Mouse (Mus musculus): Measurements from ENCODE around the gene Zcwpw1. TPM values are rescaled to one million over a fixed set of nuclear protein-coding genes. Genes with fewer than 3 reads are reported as not detected.

Gene Zcwpw1
- total RNA-seq, 2 experiments from 2014 or later = 1.0 to 12.7 TPM

DNA sequence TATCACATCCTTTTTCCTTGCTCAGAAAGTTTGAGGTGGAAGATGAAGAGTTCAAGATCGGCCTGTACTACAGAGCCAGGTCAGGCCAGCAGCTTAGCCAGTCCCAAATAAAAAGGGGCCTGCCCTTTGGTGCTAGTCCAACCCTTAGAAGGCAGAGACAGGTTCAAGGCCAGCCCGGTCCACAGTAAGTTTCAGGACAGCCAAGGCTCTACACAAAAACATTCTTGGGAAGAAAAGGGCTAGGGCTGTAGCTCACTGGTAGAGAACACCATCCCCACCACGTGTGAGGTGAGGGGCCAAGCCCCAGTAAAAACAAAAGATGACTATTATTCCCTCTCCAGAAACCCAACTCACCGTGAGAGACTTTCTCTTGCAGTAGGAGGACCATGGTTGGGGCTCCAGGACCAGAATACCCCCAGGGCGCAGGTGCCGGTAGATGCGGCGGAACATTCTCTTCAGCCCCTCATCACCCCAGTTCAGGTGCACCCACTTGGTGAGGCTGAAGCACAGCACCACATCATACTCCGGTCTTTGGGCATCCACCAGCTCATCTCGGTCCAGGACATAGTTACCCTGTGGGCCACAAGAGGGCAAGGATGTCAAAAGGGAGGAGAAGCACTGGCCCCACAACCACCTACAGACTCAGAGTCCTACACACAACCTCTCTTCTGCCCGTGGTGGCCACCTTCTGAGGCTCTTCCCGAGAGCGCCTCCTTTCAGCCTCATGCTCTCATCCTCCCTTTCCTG, 4.6 kb upstream of the Zcwpw1 start:
- no peak for ATAC-seq (replicated peaks; ENCODE audit: poor library complexity, severe bottlenecking)

DNA sequence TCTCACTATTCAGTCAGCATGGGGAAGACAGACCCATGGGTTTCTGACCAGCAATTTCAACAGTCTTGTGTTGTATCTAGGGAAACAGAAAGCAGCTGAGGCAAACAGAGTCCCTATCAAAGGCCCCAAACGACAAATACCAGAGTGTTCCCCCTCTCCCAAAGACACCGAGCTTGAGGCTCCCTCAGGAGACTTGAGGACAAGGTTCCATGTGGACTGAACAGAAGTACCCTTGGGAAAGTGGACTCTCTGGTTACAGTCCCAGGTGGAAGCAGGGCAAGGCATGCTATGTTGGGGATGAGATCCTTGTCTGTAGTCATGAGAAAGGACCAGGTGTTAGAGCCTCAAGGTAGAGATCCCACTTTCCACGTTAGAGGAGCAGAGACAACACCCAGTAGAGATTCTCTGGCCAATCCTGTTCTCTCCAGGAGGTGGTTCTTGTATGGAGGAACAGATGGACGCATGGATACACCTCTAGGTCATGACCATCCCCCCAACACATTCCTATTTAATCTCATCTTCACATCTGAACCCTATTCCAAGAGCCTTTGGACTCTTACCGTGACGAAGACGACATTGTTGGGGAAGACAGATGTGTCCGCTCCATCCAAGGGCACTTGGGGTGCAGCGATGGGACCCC, 3.6 kb upstream of the Zcwpw1 start:
- no peak for ATAC-seq (replicated peaks; ENCODE audit: poor library complexity, severe bottlenecking)

- ATAC-seq (replicated peaks; ENCODE audit: poor library complexity, severe bottlenecking) = no peak
Measured at GRCm38 (mm10) chr5:137784546-137784945, 3.1 kb upstream of the Zcwpw1 start.

- ATAC-seq (replicated peaks; ENCODE audit: poor library complexity, severe bottlenecking) = peak; percentile 1; the same call in 1 of the 2 replicates
Measured at GRCm38 (mm10) chr5:137785164-137786031, 2.2 kb upstream of the Zcwpw1 start.

DNA sequence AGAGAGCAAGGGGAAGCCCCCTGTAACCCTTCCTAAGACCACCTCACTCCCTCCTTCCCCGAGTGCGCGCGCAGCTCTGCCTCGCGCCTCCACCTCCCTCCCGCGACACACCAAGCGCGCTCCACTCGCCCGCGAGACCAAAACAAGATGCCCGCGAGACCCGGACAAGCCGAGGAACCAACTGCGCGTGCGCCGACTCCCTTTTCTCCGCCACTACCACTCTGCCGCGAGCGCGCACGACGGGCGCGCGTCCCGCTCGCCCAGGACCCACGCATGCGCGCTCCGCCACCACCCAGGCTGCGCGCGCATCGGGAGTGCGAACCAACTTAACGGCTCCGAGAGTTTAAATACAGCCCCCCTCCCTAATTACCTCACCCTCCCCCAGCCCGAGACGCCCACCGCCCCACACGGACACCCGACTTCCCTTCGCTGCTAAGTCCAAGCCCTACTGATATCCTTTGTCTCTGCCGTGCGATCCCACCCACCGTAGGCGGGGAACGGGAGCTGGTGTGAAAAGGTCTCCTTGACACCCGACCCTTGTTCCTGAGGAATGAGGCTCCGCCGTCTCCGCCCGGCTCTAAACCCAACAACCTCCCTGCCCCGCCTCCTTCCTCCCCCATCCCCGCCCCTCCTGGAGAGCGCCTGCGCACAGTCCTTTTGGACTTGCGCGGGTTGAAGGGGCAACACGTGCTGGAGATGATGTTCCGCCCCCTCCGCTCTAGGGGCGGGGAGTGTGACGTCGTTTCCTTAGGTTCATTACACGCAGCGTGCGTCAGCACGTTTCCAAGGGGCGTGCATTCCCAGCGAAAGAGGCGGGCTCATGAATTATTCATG, 1.3 kb upstream of the Zcwpw1 start:
- peak; percentile 68 for ATAC-seq (replicated peaks; ENCODE audit: poor library complexity, severe bottlenecking)

GRCm38 (mm10) chr5:137788171-137788570, 573 bp downstream of the Zcwpw1 start:
- no peak for ATAC-seq (replicated peaks; ENCODE audit: poor library complexity, severe bottlenecking)

GRCm38 (mm10) chr5:137788946-137789531, 1.4 kb downstream of the Zcwpw1 start:
- no peak for ATAC-seq (replicated peaks; ENCODE audit: poor library complexity, severe bottlenecking)

GRCm38 (mm10) chr5:137791553-137791952, 4.0 kb downstream of the Zcwpw1 start:
- no peak for ATAC-seq (replicated peaks; ENCODE audit: poor library complexity, severe bottlenecking)

DNA sequence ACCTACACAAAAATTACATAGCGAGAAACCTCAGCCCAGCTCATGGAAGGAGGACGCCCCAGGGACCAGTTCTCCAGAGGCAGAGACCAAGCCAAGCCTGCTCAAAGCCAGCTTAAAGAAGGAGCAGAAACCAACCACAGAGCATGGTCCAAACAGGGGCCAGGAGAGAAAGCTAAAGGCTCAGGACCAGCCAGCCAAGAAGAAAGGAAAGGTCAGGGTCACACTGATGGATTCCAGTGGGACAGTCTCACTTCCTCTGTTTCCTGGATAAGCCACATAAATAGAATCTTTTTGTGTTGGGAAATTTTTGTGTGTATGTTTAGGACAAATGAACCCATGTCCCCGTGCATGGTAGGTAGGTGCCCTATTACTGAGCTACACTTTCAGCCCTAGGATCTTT, 9.0 kb downstream of the Zcwpw1 start:
- 0 out of 2 replicates have a peak, but pooled peaks have one; percentile 25 for ATAC-seq (replicated peaks; ENCODE audit: poor library complexity, severe bottlenecking)

- no peak for ATAC-seq (replicated peaks; ENCODE audit: poor library complexity, severe bottlenecking)
Measured at GRCm38 (mm10) chr5:137800917-137801316, 13.3 kb downstream of the Zcwpw1 start.

GRCm38 (mm10) chr5:137806158-137806557, 18.6 kb downstream of the Zcwpw1 start:
- no peak for ATAC-seq (replicated peaks; ENCODE audit: poor library complexity, severe bottlenecking)

- no peak for ATAC-seq (replicated peaks; ENCODE audit: poor library complexity, severe bottlenecking)
Measured at GRCm38 (mm10) chr5:137808316-137808715, 20.7 kb downstream of the Zcwpw1 start.

- no peak for ATAC-seq (replicated peaks; ENCODE audit: poor library complexity, severe bottlenecking)
Measured at GRCm38 (mm10) chr5:137817466-137818222, 30.0 kb downstream of the Zcwpw1 start.

- no peak for ATAC-seq (replicated peaks; ENCODE audit: poor library complexity, severe bottlenecking)
Measured at GRCm38 (mm10) chr5:137822126-137822525, 34.5 kb downstream of the Zcwpw1 start.

DNA sequence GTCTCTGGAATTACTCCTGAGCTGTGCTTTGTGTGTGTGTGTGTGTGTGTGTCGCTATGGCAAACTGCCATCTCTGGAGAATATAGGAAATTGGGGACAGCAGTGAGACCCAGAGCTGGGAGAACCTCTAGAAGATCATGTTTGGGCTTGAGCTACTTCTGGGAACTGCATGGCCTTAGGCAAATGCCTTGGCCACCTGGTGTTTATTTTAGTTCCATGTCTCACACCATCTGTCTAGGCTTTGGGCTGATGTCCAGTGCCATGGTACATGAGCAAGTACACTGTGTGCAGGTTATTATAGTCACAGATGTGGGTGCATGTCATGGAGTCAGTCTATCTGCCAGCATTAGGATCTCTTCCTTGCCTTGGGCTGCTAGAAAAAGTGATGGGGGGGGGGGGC, 35.0 kb downstream of the Zcwpw1 start:
- no peak for ATAC-seq (replicated peaks; ENCODE audit: poor library complexity, severe bottlenecking)

DNA sequence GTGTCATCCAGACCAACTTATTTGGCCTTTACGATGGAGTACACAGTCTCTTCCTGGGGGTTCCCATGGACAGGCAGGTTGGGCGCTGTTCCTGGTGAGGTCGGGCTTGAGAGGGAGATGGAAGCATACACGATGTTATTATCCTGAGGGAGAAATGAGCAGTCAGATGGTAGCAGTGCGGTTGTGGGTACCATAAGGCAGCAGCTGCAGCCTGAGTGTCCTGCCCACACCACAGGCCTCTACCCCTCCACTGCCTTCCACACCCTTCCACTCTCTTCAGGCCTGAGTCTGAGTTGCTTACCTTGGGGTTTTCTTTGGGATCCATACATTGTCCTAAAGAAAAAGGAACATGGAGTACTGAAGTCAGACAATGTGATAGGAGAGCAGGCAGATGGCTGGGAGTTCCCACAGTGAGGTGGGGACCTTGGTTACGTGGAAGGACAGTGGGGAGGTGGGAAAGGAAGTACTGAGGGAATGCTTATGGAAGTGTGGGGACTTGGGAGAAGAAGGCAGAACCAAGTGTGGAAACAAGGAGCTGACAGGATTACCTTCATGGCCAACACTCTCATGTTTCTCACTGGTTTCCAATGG, 36.0 kb downstream of the Zcwpw1 start:
- ATAC-seq (replicated peaks; ENCODE audit: poor library complexity, severe bottlenecking) = 0 out of 2 replicates have a peak, but pooled peaks have one; percentile 4

DNA sequence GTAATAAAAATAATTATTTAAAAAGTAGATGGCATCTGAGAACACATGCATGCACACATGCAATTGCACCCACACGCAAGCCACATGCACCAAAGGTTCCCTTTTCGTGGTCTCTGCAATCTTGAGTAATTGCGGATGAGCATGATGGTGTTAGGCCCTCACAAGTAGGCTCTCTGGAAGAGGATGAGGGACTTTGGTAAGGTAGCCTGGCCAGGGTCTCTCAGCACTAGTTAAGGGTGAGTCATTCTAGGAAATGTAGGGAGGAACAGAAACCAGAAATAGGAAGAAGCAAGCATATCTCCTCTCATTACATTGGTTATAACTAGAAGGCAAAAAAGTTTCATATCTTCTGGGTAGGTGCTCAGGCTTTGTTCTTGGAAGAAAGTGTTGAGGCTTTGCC, 37.4 kb downstream of the Zcwpw1 start:
- ATAC-seq (replicated peaks; ENCODE audit: poor library complexity, severe bottlenecking) = peak; percentile 76

DNA sequence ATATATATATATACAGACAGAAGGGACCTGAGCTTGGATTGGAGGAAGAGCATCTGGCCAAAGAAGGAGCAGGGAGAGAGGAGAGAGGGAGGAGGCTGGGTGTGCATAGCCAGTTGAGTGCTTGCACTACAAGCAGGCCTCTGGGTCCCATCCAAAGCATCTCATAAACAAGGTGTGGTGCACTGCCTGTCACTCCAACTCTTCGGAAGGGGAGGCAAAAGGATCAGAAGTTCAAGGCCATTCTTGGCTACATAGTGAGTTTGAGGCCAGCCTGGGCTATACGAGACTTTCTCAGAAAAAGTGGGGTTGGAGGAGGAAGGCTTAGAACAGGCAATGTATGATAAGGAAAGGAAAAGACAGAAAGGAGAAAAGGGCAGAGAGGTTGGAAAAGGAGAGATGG, 38.4 kb downstream of the Zcwpw1 start:
- ATAC-seq (replicated peaks; ENCODE audit: poor library complexity, severe bottlenecking) = no peak

GRCm38 (mm10) chr5:137826421-137826820, 38.8 kb downstream of the Zcwpw1 start:
- ATAC-seq (replicated peaks; ENCODE audit: poor library complexity, severe bottlenecking) = no peak

Measured in granulocyte monocyte progenitor cell, adult 5-6 weeks (primary cell).